Mouse (Mus musculus): ENCODE results near the gene Vmn2r10.
"Not testable (repeated sequence)": the region's sequence is repeated elsewhere in the genome, so short reads cannot be mapped to it uniquely, and the experiment has no call there.

Vmn2r10 gene

GRCm38 (mm10) chr5:109006427-109006826, at the start of gene Vmn2r10:
Gene Vmn2r10, minus strand, starts transcription at chr5:109006527.
- not testable (repeated sequence) for DNase-seq (ENCODE audit: extremely low read depth, low read depth, low spot score)

DNA sequence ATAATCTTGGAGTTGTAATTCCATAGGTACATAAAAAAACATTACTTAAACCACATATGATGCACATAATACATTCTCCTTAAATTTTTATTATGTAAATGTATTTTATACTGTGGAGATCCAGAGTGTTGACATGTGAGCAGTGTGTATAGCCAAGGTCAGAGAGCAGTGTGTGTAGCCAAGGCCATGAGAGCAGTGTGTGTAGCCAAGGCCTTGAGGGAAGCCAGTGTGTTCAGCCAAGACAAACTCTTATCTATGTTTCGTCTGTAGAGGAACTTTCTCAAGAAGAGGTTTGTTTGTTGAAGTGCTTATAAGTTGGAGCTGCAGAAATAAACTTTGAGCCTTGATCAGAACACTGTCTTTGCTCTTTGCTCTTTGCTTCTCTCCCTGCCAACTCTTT, 49.0 kb upstream of the Vmn2r10 start:
- DNase-seq (ENCODE audit: extremely low read depth, low read depth, low spot score), result peak; percentile 25

DNA sequence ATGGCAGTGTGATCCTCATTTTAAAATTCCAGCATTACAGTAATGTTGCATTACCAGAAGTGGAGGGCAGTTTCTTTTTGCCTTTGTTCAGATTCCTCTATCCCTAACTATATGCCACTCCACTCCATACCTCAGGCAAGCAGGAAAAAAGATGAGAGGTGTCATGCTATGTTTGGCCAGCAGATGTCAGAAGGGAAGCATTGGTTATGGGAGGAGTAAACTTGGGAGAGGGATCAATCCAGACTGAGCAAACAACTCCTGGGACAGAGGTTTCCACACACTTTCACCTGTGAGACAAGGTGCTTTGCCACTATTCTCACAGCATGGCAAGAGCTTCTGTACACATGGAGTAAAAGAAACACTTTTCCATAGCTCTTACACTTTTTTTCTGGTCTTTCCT, 26.3 kb upstream of the Vmn2r10 start:
- no peak for DNase-seq (ENCODE audit: extremely low read depth, low read depth, low spot score)

- no peak for DNase-seq (ENCODE audit: extremely low read depth, low read depth, low spot score)
These were observed 17.4 kb downstream of the Vmn2r10 start for GRCm38 (mm10) chr5:108988924-108989323.

All from fat pad, adult 2 months (tissue).